Mouse (Mus musculus): ENCODE results near the gene Rbm5. TPM values are rescaled to one million over a fixed set of nuclear protein-coding genes. Genes with fewer than 3 reads are reported as not detected.

Gene Rbm5
- polyA plus RNA-seq (2016; fragmentation: Nextera tagmentation; extraction: Ambion mirVana) = 127 and 137 TPM in 2 replicates

- Histone ChIP-seq H3K36me3 (peaks cover 65% of the 10 kb centered on the region), H3K9ac (peak within 1 kb of the TSS; percentile 97), H3K4me1 (replicated peaks) (peaks cover 8% of the 10 kb centered on the region), H3K4me2 (peak within 1 kb of the TSS; percentile 72), H3K4me3 (peak within 1 kb of the TSS; percentile 85), H3K27me3 (replicated peaks) (no peaks in the 10 kb centered on the region), H3K27ac (ENCODE audit: poor library complexity, severe bottlenecking) (peak within 1 kb of the TSS; percentile 92), H3K9me3 (replicated peaks) (no peaks in the 10 kb centered on the region)
- WGBS = under 1% methylated on average over 60 of the region's 60 CpGs
- peak; percentile 99 for ATAC-seq (ENCODE audit: insufficient number of reproducible peaks, low FRiP score)
Observed at GRCm38 (mm10) chr9:107770374-107771290, at the start of gene Rbm5. Rbm5 (minus strand) TSS chr9:107770996.

GRCm38 (mm10) chr9:107812132-107812531, 41.3 kb upstream of the Rbm5 start:
- WGBS = 78% methylated on average over 1 of the region's 1 CpGs

GRCm38 (mm10) chr9:107810985-107811384, 40.2 kb upstream of the Rbm5 start:
- peaks cover 52% of the 10 kb centered on the region for H3K36me3 ChIP-seq
- no peak overlapping the region for H3K4me2 ChIP-seq
- H3K27me3 ChIP-seq (replicated peaks) = no peaks in the 10 kb centered on the region
- H3K27ac ChIP-seq (ENCODE audit: poor library complexity, severe bottlenecking) = no peak overlapping the region
- no peak overlapping the region for H3K9ac ChIP-seq
- no peak for ATAC-seq (ENCODE audit: insufficient number of reproducible peaks, low FRiP score)
- no peaks in the 10 kb centered on the region for H3K4me1 ChIP-seq (replicated peaks)
- no peak overlapping the region for H3K4me3 ChIP-seq
- WGBS = 89% methylated on average over 2 of the region's 2 CpGs
- no peaks in the 10 kb centered on the region for H3K9me3 ChIP-seq (replicated peaks)

More at GRCm38 (mm10) chr9:107812132-107812531, 41.3 kb upstream of the Rbm5 start:
- Histone ChIP-seq H3K4me1 (replicated peaks) (no peaks in the 10 kb centered on the region), H3K4me2 (no peak overlapping the region), H3K27me3 (replicated peaks) (no peaks in the 10 kb centered on the region), H3K9me3 (replicated peaks) (no peaks in the 10 kb centered on the region), H3K36me3 (peaks cover 53% of the 10 kb centered on the region), H3K4me3 (no peak overlapping the region), H3K9ac (no peak overlapping the region), H3K27ac (ENCODE audit: poor library complexity, severe bottlenecking) (no peak overlapping the region)
- ATAC-seq (ENCODE audit: insufficient number of reproducible peaks, low FRiP score) = no peak

- Histone ChIP-seq H3K9ac (no peak overlapping the region), H3K9me3 (replicated peaks) (no peaks in the 10 kb centered on the region), H3K4me2 (no peak overlapping the region), H3K36me3 (peaks cover 66% of the 10 kb centered on the region), H3K27ac (ENCODE audit: poor library complexity, severe bottlenecking) (no peak overlapping the region), H3K27me3 (replicated peaks) (no peaks in the 10 kb centered on the region), H3K4me3 (no peak overlapping the region), H3K4me1 (replicated peaks) (no peaks in the 10 kb centered on the region)
- 28% methylated on average over 6 of the region's 6 CpGs for WGBS
- no peak for ATAC-seq (ENCODE audit: insufficient number of reproducible peaks, low FRiP score)
Observed at GRCm38 (mm10) chr9:107791714-107792113, 20.9 kb upstream of the Rbm5 start.

GRCm38 (mm10) chr9:107782536-107783203, 11.9 kb upstream of the Rbm5 start:
- Histone ChIP-seq H3K9ac (no peak overlapping the region), H3K27me3 (replicated peaks) (no peaks in the 10 kb centered on the region), H3K27ac (ENCODE audit: poor library complexity, severe bottlenecking) (no peak overlapping the region), H3K9me3 (replicated peaks) (no peaks in the 10 kb centered on the region), H3K4me1 (replicated peaks) (no peaks in the 10 kb centered on the region), H3K36me3 (peaks cover 79% of the 10 kb centered on the region), H3K4me3 (no peak overlapping the region), H3K4me2 (no peak overlapping the region)
- no peak for ATAC-seq (ENCODE audit: insufficient number of reproducible peaks, low FRiP score)
- 91% methylated on average over 11 of the region's 11 CpGs for WGBS

- no peak overlapping the region for H3K4me2 ChIP-seq
- H3K4me3 ChIP-seq = no peak overlapping the region
- no peaks in the 10 kb centered on the region for H3K4me1 ChIP-seq (replicated peaks)
- no peak overlapping the region for H3K9ac ChIP-seq
- H3K9me3 ChIP-seq (replicated peaks) = no peaks in the 10 kb centered on the region
- H3K27me3 ChIP-seq (replicated peaks) = no peaks in the 10 kb centered on the region
- ATAC-seq (ENCODE audit: insufficient number of reproducible peaks, low FRiP score) = no peak
- no peak overlapping the region for H3K27ac ChIP-seq (ENCODE audit: poor library complexity, severe bottlenecking)
- H3K36me3 ChIP-seq = peaks cover 71% of the 10 kb centered on the region
Observed at GRCm38 (mm10) chr9:107776809-107777208, 6.0 kb upstream of the Rbm5 start.

- Histone ChIP-seq H3K9ac (no peak overlapping the region), H3K27me3 (replicated peaks) (no peaks in the 10 kb centered on the region), H3K27ac (ENCODE audit: poor library complexity, severe bottlenecking) (no peak overlapping the region), H3K36me3 (peaks cover 52% of the 10 kb centered on the region), H3K4me3 (no peak overlapping the region), H3K9me3 (replicated peaks) (no peaks in the 10 kb centered on the region), H3K4me2 (no peak overlapping the region), H3K4me1 (replicated peaks) (peaks cover under 1% of the 10 kb centered on the region; the same call in 1 of the 2 replicates)
- ATAC-seq (ENCODE audit: insufficient number of reproducible peaks, low FRiP score) = no peak
- WGBS = 85% methylated on average over 3 of the region's 3 CpGs
Observed at GRCm38 (mm10) chr9:107774411-107774810, 3.6 kb upstream of the Rbm5 start.

- peaks cover 61% of the 10 kb centered on the region for H3K36me3 ChIP-seq
- H3K27me3 ChIP-seq (replicated peaks) = no peaks in the 10 kb centered on the region
- H3K4me3 ChIP-seq = no peak overlapping the region
- no peak overlapping the region for H3K4me2 ChIP-seq
- H3K4me1 ChIP-seq (replicated peaks) = peaks cover 8% of the 10 kb centered on the region
- ATAC-seq (ENCODE audit: insufficient number of reproducible peaks, low FRiP score) = no peak
- WGBS = 51% methylated on average over 2 of the region's 2 CpGs
- H3K9ac ChIP-seq = no peak overlapping the region
- no peak overlapping the region for H3K27ac ChIP-seq (ENCODE audit: poor library complexity, severe bottlenecking)
- H3K9me3 ChIP-seq (replicated peaks) = no peaks in the 10 kb centered on the region
Observed at GRCm38 (mm10) chr9:107771782-107772181, 986 bp upstream of the Rbm5 start.

GRCm38 (mm10) chr9:107770037-107770373, 791 bp downstream of the Rbm5 start:
- Histone ChIP-seq H3K4me1 (replicated peaks) (peaks cover 8% of the 10 kb centered on the region), H3K9me3 (replicated peaks) (no peaks in the 10 kb centered on the region)

GRCm38 (mm10) chr9:107769445-107770000, 1.3 kb downstream of the Rbm5 start:
- Histone ChIP-seq H3K4me2 (peak overlapping the region; percentile 79), H3K36me3 (peaks cover 65% of the 10 kb centered on the region), H3K27me3 (replicated peaks) (no peaks in the 10 kb centered on the region), H3K9me3 (replicated peaks) (no peaks in the 10 kb centered on the region), H3K4me1 (replicated peaks) (peaks cover 8% of the 10 kb centered on the region), H3K9ac (peak overlapping the region; percentile 65), H3K4me3 (peak overlapping the region; percentile 85), H3K27ac (ENCODE audit: poor library complexity, severe bottlenecking) (no peak overlapping the region)
- ATAC-seq (ENCODE audit: insufficient number of reproducible peaks, low FRiP score) = no peak
- WGBS = 37% methylated on average over 4 of the region's 4 CpGs

More at GRCm38 (mm10) chr9:107770037-107770373, 791 bp downstream of the Rbm5 start:
- no peaks in the 10 kb centered on the region for H3K27me3 ChIP-seq (replicated peaks)
- H3K4me2 ChIP-seq = peak overlapping the region; percentile 72
- peak overlapping the region; percentile 85 for H3K4me3 ChIP-seq
- 0 out of 2 replicates have a peak, but pooled peaks have one; percentile 9 for ATAC-seq (ENCODE audit: insufficient number of reproducible peaks, low FRiP score)
- WGBS = 1% methylated on average over 9 of the region's 9 CpGs
- H3K36me3 ChIP-seq = peaks cover 65% of the 10 kb centered on the region
- H3K27ac ChIP-seq (ENCODE audit: poor library complexity, severe bottlenecking) = peak overlapping the region; percentile 92
- peak overlapping the region; percentile 97 for H3K9ac ChIP-seq

- Histone ChIP-seq H3K9me3 (replicated peaks) (no peaks in the 10 kb centered on the region), H3K4me3 (peak overlapping the region; percentile 85), H3K27me3 (replicated peaks) (no peaks in the 10 kb centered on the region), H3K36me3 (peaks cover 65% of the 10 kb centered on the region), H3K27ac (ENCODE audit: poor library complexity, severe bottlenecking) (no peak overlapping the region), H3K4me2 (peak overlapping the region; percentile 79), H3K4me1 (replicated peaks) (peaks cover 8% of the 10 kb centered on the region), H3K9ac (no peak overlapping the region)
- no peak for ATAC-seq (ENCODE audit: insufficient number of reproducible peaks, low FRiP score)
- WGBS = 80% methylated on average over 5 of the region's 5 CpGs
Observed at GRCm38 (mm10) chr9:107768851-107769250, 1.9 kb downstream of the Rbm5 start.
